ENCODE assay signal across 8 mouse cellular contexts in genomic region chr8:90956390-90956789, GRCm38 (mm10).
A peak's percentile ranks its signal among the peaks of the same experiment; 100 is the strongest.
DNase-seq lines count a peak whose midpoint lies in the region; ATAC-seq and TF ChIP-seq lines count a peak whose summit lies in the region.
"Had no signal": no experiment of that assay in that cellular context is flagged by ENCODE, and none has a peak within 500 bp of the region (broad histone marks: within the 10 kb centered on the region; RNA-seq: fewer than 3 reads in every experiment).

No protein-coding gene starts in this region.

- H3K36me3 ChIP-seq in lung, postnatal 0 days (ENCODE audit: insufficient read depth, low read length): no peaks in the 10 kb centered on the region
- no peaks in the 10 kb centered on the region for H3K36me3 ChIP-seq in forebrain, embryonic 13.5 days (ENCODE audit: poor library complexity, severe bottlenecking)
- H3K36me3 ChIP-seq in limb, embryonic 15.5 days: no peaks in the 10 kb centered on the region
- no peaks in the 10 kb centered on the region for H3K36me3 ChIP-seq in stomach, postnatal 0 days (ENCODE audit: control insufficient read depth, insufficient read depth, low read length)

- H3K4me2 ChIP-seq in lung, postnatal 0 days (replicated peaks; ENCODE audit: low read depth, low read length): no peak overlapping the region; the same call in 1 of the 2 replicates
- peak overlapping the region; percentile 87 for H3K4me2 ChIP-seq in forebrain, embryonic 13.5 days
- H3K4me2 ChIP-seq in limb, embryonic 15.5 days: peak overlapping the region; percentile 43
- H3K4me2 ChIP-seq in stomach, postnatal 0 days (replicated peaks; ENCODE audit: low read depth): peak overlapping the region; percentile 57

- ATAC-seq in lung, postnatal 0 days: no peak
- no peak for ATAC-seq in forebrain, embryonic 13.5 days
- no peak for ATAC-seq in limb, embryonic 15.5 days (ENCODE audit: insufficient number of reproducible peaks, low FRiP score, low TSS enrichment, low read depth)
- no peak for ATAC-seq in stomach, postnatal 0 days (ENCODE audit: low FRiP score, low TSS enrichment)

- H3K9me3 ChIP-seq in lung, postnatal 0 days (ENCODE audit: low read length): no peaks in the 10 kb centered on the region
- H3K9me3 ChIP-seq in forebrain, embryonic 13.5 days (replicated peaks): no peaks in the 10 kb centered on the region
- H3K9me3 ChIP-seq in limb, embryonic 15.5 days: no peaks in the 10 kb centered on the region
- no peaks in the 10 kb centered on the region for H3K9me3 ChIP-seq in stomach, postnatal 0 days (ENCODE audit: control insufficient read depth, low read length)

- no peaks in the 10 kb centered on the region for H3K27me3 ChIP-seq in lung, postnatal 0 days (replicated peaks; ENCODE audit: insufficient read depth, low read length)
- H3K27me3 ChIP-seq in forebrain, embryonic 13.5 days: no peaks in the 10 kb centered on the region
- no peaks in the 10 kb centered on the region for H3K27me3 ChIP-seq in limb, embryonic 15.5 days
- H3K27me3 ChIP-seq in stomach, postnatal 0 days (ENCODE audit: control insufficient read depth, insufficient read depth, low read length): no peaks in the 10 kb centered on the region

- DNase-seq in lung, postnatal 0 days (ENCODE audit: low spot score): no peak
- no peak for DNase-seq in lung, postnatal 10 days
- DNase-seq in stomach, postnatal 0 days (ENCODE audit: low spot score): no peak
- DNase-seq in gastrocnemius, postnatal 10 days: no peak
- DNase-seq in lung, postnatal 14 days: no peak
- DNase-seq: gastrocnemius, postnatal 25 days had no signal

- peaks cover 3% of the 10 kb centered on the region; the same call in 1 of the 2 replicates for H3K4me1 ChIP-seq in lung, postnatal 0 days (ENCODE audit: insufficient read depth, low read depth, low read length)
- peaks cover 40% of the 10 kb centered on the region for H3K4me1 ChIP-seq in forebrain, embryonic 13.5 days
- H3K4me1 ChIP-seq in limb, embryonic 15.5 days: peaks cover 15% of the 10 kb centered on the region
- H3K4me1 ChIP-seq in stomach, postnatal 0 days (replicated peaks; ENCODE audit: control insufficient read depth, insufficient read depth): no peaks in the 10 kb centered on the region; the same call in 1 of the 2 replicates

- 48% methylated on average over 9 of the region's 9 CpGs for WGBS in lung, postnatal 0 days
- 19% methylated on average over 9 of the region's 9 CpGs for WGBS in forebrain, embryonic 13.5 days
- 43% methylated on average over 9 of the region's 9 CpGs for WGBS in limb, embryonic 15.5 days
- WGBS in stomach, postnatal 0 days: 35% methylated on average over 9 of the region's 9 CpGs

- TF ChIP-seq EP300 in lung, postnatal 0 days (IDR thresholded peaks at IDR 0.05): no peak
- TF ChIP-seq EP300 in stomach, postnatal 0 days (optimal IDR thresholded peaks at IDR 0.05): no peak

- H3K9ac ChIP-seq in lung, postnatal 0 days (replicated peaks; ENCODE audit: low read depth): no peak overlapping the region
- H3K9ac ChIP-seq in forebrain, embryonic 13.5 days: peak overlapping the region; percentile 71
- no peak overlapping the region for H3K9ac ChIP-seq in limb, embryonic 15.5 days
- H3K9ac ChIP-seq in stomach, postnatal 0 days (ENCODE audit: low read length): 0 out of 2 replicates have a peak overlapping the region, but pooled peaks have one; percentile 9

- H3K4me3 ChIP-seq in lung, postnatal 0 days (ENCODE audit: low read depth, low read length): 0 out of 2 replicates have a peak overlapping the region, but pooled peaks have one; percentile 8
- H3K4me3 ChIP-seq in forebrain, embryonic 13.5 days: peak overlapping the region; percentile 52
- H3K4me3 ChIP-seq in limb, embryonic 15.5 days: peak overlapping the region; percentile 28
- H3K4me3 ChIP-seq in stomach, postnatal 0 days (ENCODE audit: low read depth, low read length): peak overlapping the region; percentile 24

- peak overlapping the region; percentile 9; the same call in 1 of the 2 replicates for H3K27ac ChIP-seq in lung, postnatal 0 days (ENCODE audit: low read length)
- H3K27ac ChIP-seq in forebrain, embryonic 13.5 days: no peak overlapping the region
- no peak overlapping the region; the same call in 1 of the 2 replicates for H3K27ac ChIP-seq in limb, embryonic 15.5 days
- 0 out of 2 replicates have a peak overlapping the region, but pooled peaks have one; percentile 18 for H3K27ac ChIP-seq in stomach, postnatal 0 days (replicated peaks)

- TF ChIP-seq CTCF in lung, postnatal 0 days (IDR thresholded peaks at IDR 0.05): no peak
- TF ChIP-seq CTCF in stomach, postnatal 0 days (IDR thresholded peaks at IDR 0.05; ENCODE audit: low read depth): no peak

Comparison
In these comparisons a context has a peak if more than half of its experiments do, and no peak if none do; other contexts are left out.
1. H3K27ac ChIP-seq: peak in lung, postnatal 0 days (single experiment) and stomach, postnatal 0 days (single experiment); none in forebrain, embryonic 13.5 days (single experiment) and limb, embryonic 15.5 days (single experiment).
2. H3K9ac ChIP-seq: peak in forebrain, embryonic 13.5 days (single experiment) and stomach, postnatal 0 days (single experiment); none in lung, postnatal 0 days (single experiment) and limb, embryonic 15.5 days (single experiment).
3. Peak in every context shown above with its lines, with median percentiles within 50 percentile points of each other: H3K4me3 ChIP-seq.